Mouse (Mus musculus): ENCODE data around the gene Shisa3. TPM values are rescaled to one million over a fixed set of nuclear protein-coding genes. Genes with fewer than 3 reads are reported as not detected.

Shisa3 gene
- 7.4 and 8.4 TPM in 2 replicates for polyA plus RNA-seq (2014; fragmentation: Nextera tagmentation; extraction: Ambion mirVana)

DNA sequence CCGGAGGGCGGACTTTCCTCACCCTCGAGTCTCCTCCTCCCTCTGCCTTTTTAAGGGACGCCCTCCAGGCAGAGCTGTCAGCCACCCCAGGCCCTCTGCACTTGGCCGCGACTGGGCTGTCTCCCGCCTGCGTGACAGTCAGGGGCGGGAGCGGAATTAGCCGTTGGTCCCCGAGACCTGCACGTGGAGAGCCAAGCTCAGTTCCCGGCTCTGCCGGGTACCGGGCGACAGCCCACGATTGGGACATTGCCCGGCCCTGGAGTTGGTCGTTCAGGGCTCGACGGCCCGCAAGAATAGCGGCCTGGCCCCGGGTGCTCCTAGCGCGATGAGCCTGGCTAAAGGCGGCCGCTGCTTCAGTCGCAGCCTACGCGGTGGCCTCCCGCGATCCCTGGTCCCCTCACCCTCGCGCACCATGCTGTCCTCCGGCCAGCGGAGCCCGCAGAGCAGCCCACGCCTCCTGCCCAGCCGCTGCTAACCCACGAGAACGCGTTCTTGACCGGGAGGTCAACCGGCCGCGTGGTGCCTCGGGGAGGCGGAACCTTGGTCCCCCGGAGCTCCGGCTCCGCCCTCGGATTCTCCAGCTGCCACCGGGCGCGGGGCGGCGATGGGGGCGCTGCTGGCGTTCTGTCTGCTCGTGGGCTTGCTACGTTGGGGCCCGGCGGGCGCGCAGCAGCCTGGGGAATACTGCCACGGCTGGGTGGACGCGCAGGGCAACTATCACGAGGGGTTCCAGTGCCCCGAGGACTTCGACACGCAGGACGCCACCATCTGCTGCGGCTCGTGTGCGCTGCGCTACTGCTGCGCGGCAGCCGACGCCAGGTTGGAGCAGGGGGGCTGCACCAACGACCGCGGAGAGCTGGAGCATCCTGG, at the start of gene Shisa3:
Shisa3 (plus strand) TSS at position 79 of the 870 bp plus-strand sequence.
- ATAC-seq (replicated peaks; ENCODE audit: insufficient number of reproducible peaks, low FRiP score, low TSS enrichment, low read depth) (peak; percentile 64), DNase-seq (ENCODE audit: low spot score) (peak; percentile 54)
- H3K27me3 ChIP-seq (ENCODE audit: control insufficient read depth, insufficient read depth, low read length), result peaks cover 30% of the 10 kb centered on the region
- H3K9ac ChIP-seq (replicated peaks; ENCODE audit: low read length), result peak within 1 kb of the TSS; percentile 66
- no peaks in the 10 kb centered on the region for H3K36me3 ChIP-seq (replicated peaks; ENCODE audit: control insufficient read depth, insufficient read depth, low read depth, low read length)
- H3K9me3 ChIP-seq (replicated peaks; ENCODE audit: control insufficient read depth, low read length), result no peaks in the 10 kb centered on the region
- H3K4me1 ChIP-seq (ENCODE audit: control insufficient read depth, insufficient read depth, low read length), result peaks cover 2% of the 10 kb centered on the region; the same call in 1 of the 2 replicates
- under 1% methylated on average over 64 of the region's 86 CpGs for WGBS
- peak within 1 kb of the TSS; percentile 93 for H3K4me2 ChIP-seq (ENCODE audit: low read depth, low read length)
- peak within 1 kb of the TSS; percentile 52 for H3K4me3 ChIP-seq (ENCODE audit: low read depth, low read length)
- H3K27ac ChIP-seq (replicated peaks; ENCODE audit: low read depth, low read length), result no peak within 1 kb of the TSS; the same call in 1 of the 2 replicates

DNA sequence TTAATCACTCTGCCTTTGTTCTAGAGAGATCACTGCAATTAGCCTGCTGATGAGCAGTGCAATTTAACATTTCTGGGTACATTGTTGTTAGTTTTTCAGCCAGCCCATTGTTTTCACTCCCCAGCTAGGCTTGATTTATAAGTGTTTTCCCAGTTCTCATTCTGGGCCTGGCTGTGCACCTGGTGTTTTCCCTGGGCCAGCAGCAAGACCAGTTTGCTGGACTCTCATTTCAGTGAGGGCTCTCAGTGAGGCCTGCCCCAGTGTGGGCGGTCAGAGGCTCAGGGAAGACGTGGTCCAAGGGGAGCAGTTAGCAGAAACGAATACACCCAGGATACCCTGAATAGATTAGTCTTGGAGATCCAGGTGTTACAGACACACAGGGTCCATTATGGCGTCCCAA, 49.0 kb upstream of the Shisa3 start:
- Histone ChIP-seq H3K27ac (replicated peaks; ENCODE audit: low read depth, low read length) (no peak overlapping the region), H3K4me2 (ENCODE audit: low read depth, low read length) (no peak overlapping the region), H3K9ac (replicated peaks; ENCODE audit: low read length) (no peak overlapping the region), H3K4me1 (ENCODE audit: control insufficient read depth, insufficient read depth, low read length) (no peaks in the 10 kb centered on the region), H3K36me3 (replicated peaks; ENCODE audit: control insufficient read depth, insufficient read depth, low read depth, low read length) (no peaks in the 10 kb centered on the region), H3K9me3 (replicated peaks; ENCODE audit: control insufficient read depth, low read length) (no peaks in the 10 kb centered on the region), H3K4me3 (ENCODE audit: low read depth, low read length) (no peak overlapping the region), H3K27me3 (ENCODE audit: control insufficient read depth, insufficient read depth, low read length) (no peaks in the 10 kb centered on the region)
- 71% methylated on average over 4 of the region's 4 CpGs for WGBS
- DNase-seq (ENCODE audit: low spot score) (no peak), ATAC-seq (replicated peaks; ENCODE audit: insufficient number of reproducible peaks, low FRiP score, low TSS enrichment, low read depth) (no peak)

DNA sequence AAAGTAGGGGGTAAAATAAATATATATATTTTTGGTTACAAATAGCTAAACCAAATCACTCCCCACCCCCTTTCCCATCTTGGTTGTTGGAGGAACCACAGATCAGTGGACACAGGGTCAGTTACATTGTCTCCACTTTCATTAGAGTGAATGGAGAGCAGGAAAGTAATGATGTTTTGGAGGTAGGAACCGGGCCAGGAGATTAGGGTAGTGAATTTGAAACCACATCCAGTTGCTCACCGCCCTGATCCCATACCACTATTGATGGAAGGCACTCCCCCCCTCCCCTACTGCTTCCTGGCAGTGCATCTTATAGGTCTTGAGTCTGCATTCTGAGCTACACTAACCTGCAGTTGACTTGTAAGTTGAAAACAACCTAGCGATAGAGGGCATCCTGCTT, 48.6 kb upstream of the Shisa3 start:
- no peak overlapping the region for H3K27ac ChIP-seq (replicated peaks; ENCODE audit: low read depth, low read length)
- H3K9me3 ChIP-seq (replicated peaks; ENCODE audit: control insufficient read depth, low read length), result no peaks in the 10 kb centered on the region
- no peak overlapping the region for H3K9ac ChIP-seq (replicated peaks; ENCODE audit: low read length)
- no peak overlapping the region for H3K4me3 ChIP-seq (ENCODE audit: low read depth, low read length)
- DNase-seq (ENCODE audit: low spot score), result no peak
- no peaks in the 10 kb centered on the region for H3K27me3 ChIP-seq (ENCODE audit: control insufficient read depth, insufficient read depth, low read length)
- H3K36me3 ChIP-seq (replicated peaks; ENCODE audit: control insufficient read depth, insufficient read depth, low read depth, low read length), result no peaks in the 10 kb centered on the region
- no peak overlapping the region for H3K4me2 ChIP-seq (ENCODE audit: low read depth, low read length)
- ATAC-seq (replicated peaks; ENCODE audit: insufficient number of reproducible peaks, low FRiP score, low TSS enrichment, low read depth), result no peak
- no peaks in the 10 kb centered on the region for H3K4me1 ChIP-seq (ENCODE audit: control insufficient read depth, insufficient read depth, low read length)
- 86% methylated on average over 3 of the region's 3 CpGs for WGBS

DNA sequence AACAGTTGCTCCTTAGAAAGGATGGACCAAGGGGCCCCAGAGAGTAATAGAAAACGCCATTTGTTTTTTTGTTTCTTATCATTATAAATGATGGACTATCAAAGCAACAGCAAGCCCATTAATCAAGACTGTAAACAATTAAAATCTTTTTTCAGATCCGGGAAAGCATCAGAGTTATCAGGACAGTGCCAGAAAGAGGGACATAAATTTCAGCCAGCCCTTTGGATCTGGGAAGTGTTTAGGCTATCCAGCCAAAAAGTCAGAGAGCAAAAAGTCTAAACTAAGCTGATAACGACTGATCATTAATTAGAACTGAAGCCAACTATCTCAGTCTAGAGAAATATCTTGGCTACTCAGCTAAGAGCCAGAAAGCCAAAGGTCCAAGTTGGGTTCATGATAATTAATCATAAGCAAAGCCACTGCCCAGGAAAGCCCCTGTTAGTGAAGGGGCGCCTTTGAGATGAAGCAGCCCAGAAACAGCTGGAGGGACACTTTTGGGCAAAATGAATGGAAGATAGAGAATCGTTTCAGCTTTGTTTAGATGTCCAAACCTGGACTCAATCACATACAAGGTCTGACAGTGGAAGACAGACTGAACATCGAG, 35.0 kb upstream of the Shisa3 start:
- WGBS, result 73% methylated on average over 6 of the region's 6 CpGs
- Histone ChIP-seq H3K36me3 (replicated peaks; ENCODE audit: control insufficient read depth, insufficient read depth, low read depth, low read length) (no peaks in the 10 kb centered on the region), H3K4me2 (ENCODE audit: low read depth, low read length) (no peak overlapping the region), H3K4me1 (ENCODE audit: control insufficient read depth, insufficient read depth, low read length) (no peaks in the 10 kb centered on the region), H3K9me3 (replicated peaks; ENCODE audit: control insufficient read depth, low read length) (no peaks in the 10 kb centered on the region), H3K4me3 (ENCODE audit: low read depth, low read length) (no peak overlapping the region), H3K27me3 (ENCODE audit: control insufficient read depth, insufficient read depth, low read length) (no peaks in the 10 kb centered on the region), H3K27ac (replicated peaks; ENCODE audit: low read depth, low read length) (no peak overlapping the region), H3K9ac (replicated peaks; ENCODE audit: low read length) (no peak overlapping the region)
- ATAC-seq (replicated peaks; ENCODE audit: insufficient number of reproducible peaks, low FRiP score, low TSS enrichment, low read depth) (no peak), DNase-seq (ENCODE audit: low spot score) (no peak)

DNA sequence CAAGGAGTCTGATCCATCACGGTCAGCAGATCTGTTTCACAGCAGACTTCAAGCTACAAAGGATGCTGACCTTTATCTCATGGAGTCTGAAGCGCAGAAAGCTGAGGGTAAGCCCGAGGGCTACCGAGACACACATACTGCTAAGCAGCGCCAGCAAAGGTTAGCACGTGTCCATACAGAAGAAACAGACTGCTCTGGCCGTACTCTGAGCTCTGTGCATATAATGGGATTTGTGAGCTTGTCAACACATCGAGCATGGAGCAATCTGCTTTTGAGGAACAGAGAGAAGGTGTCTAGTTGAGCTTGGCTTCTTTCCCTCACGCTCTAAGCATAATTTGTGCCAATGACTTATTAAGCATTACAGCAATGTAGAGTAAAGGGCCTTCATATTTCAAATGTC, 33.6 kb upstream of the Shisa3 start:
- Histone ChIP-seq H3K4me1 (ENCODE audit: control insufficient read depth, insufficient read depth, low read length) (no peaks in the 10 kb centered on the region), H3K9ac (replicated peaks; ENCODE audit: low read length) (no peak overlapping the region), H3K4me3 (ENCODE audit: low read depth, low read length) (no peak overlapping the region), H3K4me2 (ENCODE audit: low read depth, low read length) (no peak overlapping the region), H3K27me3 (ENCODE audit: control insufficient read depth, insufficient read depth, low read length) (no peaks in the 10 kb centered on the region), H3K9me3 (replicated peaks; ENCODE audit: control insufficient read depth, low read length) (no peaks in the 10 kb centered on the region), H3K27ac (replicated peaks; ENCODE audit: low read depth, low read length) (no peak overlapping the region), H3K36me3 (replicated peaks; ENCODE audit: control insufficient read depth, insufficient read depth, low read depth, low read length) (no peaks in the 10 kb centered on the region)
- 85% methylated on average over 9 of the region's 9 CpGs for WGBS
- ATAC-seq (replicated peaks; ENCODE audit: insufficient number of reproducible peaks, low FRiP score, low TSS enrichment, low read depth) (no peak), DNase-seq (ENCODE audit: low spot score) (no peak)

DNA sequence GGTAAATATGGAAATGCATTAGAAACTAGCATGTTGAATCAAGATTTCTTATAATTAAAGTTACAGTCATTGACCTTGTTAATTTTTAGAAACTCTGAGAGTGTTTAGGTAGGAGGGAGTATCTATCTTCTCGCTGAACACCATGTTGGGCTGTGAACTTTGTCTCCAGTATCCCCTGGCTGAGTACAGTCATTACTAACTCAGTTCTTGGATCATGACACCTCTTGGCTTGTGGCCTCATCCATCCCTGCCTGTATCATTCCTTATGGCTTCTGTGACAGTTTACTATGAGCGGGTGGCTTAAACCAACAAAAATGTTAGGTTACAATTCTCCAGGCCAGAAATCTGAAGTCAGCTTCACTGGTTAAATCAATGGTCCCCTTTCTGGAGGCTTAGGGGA, 32.0 kb upstream of the Shisa3 start:
- H3K27me3 ChIP-seq (ENCODE audit: control insufficient read depth, insufficient read depth, low read length), result no peaks in the 10 kb centered on the region
- no peaks in the 10 kb centered on the region for H3K9me3 ChIP-seq (replicated peaks; ENCODE audit: control insufficient read depth, low read length)
- H3K4me3 ChIP-seq (ENCODE audit: low read depth, low read length), result no peak overlapping the region
- 93% methylated on average over 2 of the region's 2 CpGs for WGBS
- no peak overlapping the region for H3K4me2 ChIP-seq (ENCODE audit: low read depth, low read length)
- H3K4me1 ChIP-seq (ENCODE audit: control insufficient read depth, insufficient read depth, low read length), result no peaks in the 10 kb centered on the region
- no peak for ATAC-seq (replicated peaks; ENCODE audit: insufficient number of reproducible peaks, low FRiP score, low TSS enrichment, low read depth)
- no peak overlapping the region for H3K27ac ChIP-seq (replicated peaks; ENCODE audit: low read depth, low read length)
- no peak for DNase-seq (ENCODE audit: low spot score)
- no peaks in the 10 kb centered on the region for H3K36me3 ChIP-seq (replicated peaks; ENCODE audit: control insufficient read depth, insufficient read depth, low read depth, low read length)
- no peak overlapping the region for H3K9ac ChIP-seq (replicated peaks; ENCODE audit: low read length)

DNA sequence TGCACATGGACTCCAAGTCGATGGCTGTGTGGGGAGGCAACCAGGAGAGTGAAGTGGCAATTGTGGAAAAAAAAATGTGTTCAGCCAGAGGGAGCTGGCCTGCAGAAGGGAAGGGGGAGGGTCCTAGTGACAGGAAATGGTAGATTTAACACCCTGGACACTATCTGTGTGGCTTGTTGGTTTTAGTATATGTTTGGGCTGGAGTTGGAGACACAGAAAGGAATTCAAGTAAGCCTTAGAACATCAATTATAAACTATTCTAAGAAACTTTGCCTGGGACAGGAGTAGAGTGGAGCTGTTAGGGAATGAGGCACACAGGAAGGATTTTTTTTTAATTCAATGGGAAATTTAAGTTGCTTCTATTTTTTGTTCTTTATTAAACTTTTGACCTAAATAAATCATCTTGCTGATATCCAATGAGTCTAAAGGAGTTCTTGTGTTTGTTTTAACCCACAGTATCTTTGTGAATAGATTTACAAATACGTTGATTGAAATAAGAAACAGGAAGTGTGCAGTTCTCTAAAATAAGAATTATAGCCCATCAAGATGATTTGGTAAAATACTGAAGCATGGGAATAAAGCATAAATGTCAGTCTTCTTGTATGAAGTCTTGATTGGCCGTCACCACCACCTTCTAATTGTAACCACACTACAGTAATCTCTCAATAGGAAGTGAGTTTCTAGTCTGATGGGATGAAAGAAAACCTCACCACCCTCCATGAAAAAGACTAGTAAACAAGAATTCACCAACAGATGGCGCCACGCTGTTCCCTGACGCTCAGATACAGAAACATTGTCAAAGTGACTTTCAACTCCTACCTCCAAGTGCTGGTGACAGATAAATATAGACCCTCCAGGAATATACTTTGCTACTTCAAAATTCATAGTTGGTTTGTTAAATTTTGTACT, 27.7 kb upstream of the Shisa3 start:
- ATAC-seq (replicated peaks; ENCODE audit: insufficient number of reproducible peaks, low FRiP score, low TSS enrichment, low read depth), result no peak
- DNase-seq (ENCODE audit: low spot score), result peak; percentile 52
- Histone ChIP-seq H3K9ac (replicated peaks; ENCODE audit: low read length) (no peak overlapping the region), H3K4me2 (ENCODE audit: low read depth, low read length) (no peak overlapping the region), H3K4me1 (ENCODE audit: control insufficient read depth, insufficient read depth, low read length) (no peaks in the 10 kb centered on the region), H3K27me3 (ENCODE audit: control insufficient read depth, insufficient read depth, low read length) (no peaks in the 10 kb centered on the region), H3K36me3 (replicated peaks; ENCODE audit: control insufficient read depth, insufficient read depth, low read depth, low read length) (no peaks in the 10 kb centered on the region), H3K27ac (replicated peaks; ENCODE audit: low read depth, low read length) (no peak overlapping the region), H3K9me3 (replicated peaks; ENCODE audit: control insufficient read depth, low read length) (no peaks in the 10 kb centered on the region), H3K4me3 (ENCODE audit: low read depth, low read length) (no peak overlapping the region)
- 52% methylated on average over 6 of the region's 6 CpGs for WGBS
